Mouse (Mus musculus) ovary, postnatal 14 days (tissue): ENCODE measurements around the gene Nop16.
A peak's percentile ranks its signal among the peaks of the same experiment; 100 is the strongest.
"Not testable (repeated sequence)": the region's sequence is repeated elsewhere in the genome, so short reads cannot be mapped to it uniquely, and the experiment has no call there.

Source experiments
- DNase-seq: peaks from one replicate; pipeline ENCODE4 v3.0.0; 2022; ENCODE audit warnings: low spot score

Gene Nop16

DNA sequence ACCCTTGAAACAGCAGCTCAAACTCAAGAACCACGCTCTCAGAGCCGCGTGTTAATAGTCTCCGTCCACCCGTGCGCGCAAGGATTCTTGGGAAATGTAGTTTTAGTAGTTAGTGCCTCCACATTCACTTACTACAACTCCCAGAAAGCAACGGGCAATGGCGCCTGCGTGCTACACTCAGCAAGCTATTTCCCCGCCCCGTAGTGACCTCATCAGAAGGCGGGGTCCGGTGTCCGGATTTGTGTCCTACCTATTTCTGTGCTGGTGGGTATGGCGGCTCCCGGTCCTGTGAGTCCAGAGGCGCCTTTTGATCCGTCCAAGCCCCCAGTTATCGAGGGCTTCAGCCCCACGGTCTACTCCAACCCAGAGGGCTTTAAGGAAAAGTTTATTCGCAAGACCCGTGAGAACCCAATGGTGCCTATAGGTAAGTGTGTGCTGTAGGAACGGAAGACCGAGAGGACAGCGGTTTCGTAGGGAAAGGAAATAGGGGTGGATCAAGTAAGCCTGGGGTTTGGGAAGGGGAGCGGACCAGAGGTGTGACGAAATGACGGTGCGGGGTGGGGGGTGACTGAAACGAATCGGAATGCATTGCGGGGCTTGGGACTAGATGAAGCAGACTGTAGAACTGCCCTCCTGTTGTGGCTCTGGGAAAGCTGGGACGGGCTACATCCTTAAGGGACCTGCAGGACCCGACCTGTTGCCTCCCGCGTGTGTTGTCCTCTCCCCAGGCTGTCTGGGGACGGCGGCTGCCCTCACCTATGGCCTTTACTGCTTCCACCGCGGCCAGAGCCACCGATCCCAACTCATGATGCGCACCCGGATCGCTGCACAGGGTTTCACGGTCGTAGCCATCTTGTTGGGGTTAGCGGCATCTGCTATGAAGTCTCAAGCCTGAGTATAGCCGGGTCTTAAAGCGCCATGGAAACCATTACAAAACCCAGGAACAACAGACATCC lies at the start of gene Nop16, which contains the start of gene Higd2a:
Gene Nop16, minus strand, starts transcription at position 95 of the 956 bp plus-strand sequence.
Gene Higd2a, plus strand, starts transcription at position 212 of the 956 bp plus-strand sequence.
- peak; percentile 91 for DNase-seq

DNA sequence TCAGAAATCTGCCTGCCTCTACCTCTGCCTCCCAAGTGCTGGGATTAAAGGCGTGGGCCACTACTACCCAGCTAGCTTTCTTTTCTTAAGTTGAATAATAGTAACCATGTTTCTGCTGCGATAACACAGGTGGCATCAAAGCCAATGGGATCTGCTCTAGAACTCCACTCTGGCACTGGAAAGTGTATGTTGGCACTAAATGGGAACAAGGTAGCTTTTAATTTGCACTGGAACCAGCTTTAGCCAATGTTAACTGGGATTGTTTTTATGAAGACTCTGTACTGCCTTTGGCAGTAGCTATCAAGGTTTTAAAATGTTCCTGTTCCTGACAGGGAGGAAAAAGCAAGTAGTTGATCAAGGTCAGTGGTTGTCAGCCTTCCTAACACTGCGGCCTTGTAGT lies 45.1 kb upstream of the Nop16 start:
- no peak for DNase-seq

DNA sequence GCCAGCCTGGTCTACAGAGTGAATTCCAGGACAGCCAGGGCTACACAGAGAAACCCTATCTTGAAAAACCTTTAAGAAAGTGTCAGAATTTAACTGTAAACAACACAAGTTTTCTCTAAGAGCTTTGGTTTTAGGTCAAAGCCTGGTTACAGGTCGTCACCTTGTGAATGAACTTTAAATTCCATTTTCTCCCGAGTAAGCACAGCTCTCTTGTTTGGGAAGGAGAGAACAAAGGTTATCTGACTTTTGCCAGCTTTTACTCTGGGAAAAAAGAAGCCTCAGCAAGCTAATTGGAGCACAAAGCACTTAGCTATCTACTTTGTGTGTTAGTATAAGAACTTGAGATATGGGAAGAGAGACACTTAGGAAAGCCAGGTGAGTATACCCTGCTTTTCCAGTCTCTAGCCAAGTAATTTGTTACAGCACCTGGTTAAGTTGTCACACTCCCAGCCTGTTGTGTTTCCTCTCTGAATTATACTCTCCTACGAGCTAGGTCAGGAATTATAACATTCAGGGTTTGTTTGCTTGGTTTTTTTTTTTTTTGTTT lies 42.9 kb upstream of the Nop16 start:
- DNase-seq: no peak

DNA sequence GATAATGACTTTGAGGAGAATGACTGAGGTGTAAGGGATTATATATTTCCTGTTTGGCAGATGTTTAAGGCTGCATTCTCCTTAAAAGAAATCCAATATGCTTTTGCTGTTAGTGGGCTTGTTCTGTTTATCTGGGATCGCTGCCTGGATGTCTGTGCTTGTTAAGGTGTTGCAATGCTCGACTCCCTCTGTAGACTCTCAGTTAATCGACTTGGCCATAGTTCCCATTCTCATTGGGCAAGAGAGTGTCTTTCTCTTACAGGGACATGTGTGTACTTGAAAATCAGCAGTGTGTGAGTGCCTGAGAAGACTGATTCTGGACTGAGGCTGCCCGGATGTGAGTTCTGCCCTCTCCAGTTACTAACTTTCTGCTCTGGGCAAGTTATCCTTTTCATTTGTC lies 39.2 kb upstream of the Nop16 start:
- DNase-seq: no peak

DNA sequence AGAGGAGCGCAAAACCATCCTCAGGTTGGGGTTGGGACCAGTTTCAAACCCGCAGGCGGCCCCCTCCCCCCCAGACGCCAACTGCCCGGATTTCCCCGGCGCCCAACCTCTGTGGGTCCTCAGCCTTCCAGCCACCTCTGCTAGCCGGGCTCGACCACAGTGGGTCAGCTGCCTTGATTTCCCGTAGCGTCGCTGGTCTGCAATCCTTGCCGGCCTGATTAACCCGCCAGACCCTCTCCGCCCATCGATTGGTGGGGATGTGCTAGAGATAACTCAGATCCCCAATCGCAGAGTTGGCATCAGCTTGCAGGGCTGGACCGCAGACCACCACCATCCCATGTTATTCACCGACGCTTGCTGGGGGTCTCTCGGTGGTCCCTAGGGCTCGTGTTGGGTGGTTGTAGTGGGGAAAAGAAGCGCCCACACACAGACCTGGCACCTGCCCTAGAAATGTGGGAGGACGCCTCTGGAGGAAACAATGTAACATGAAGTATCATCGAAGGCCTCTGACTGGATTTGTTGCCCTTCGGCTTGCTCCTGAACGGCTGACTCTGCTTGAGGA lies 32.2 kb upstream of the Nop16 start:
- peak; percentile 13 for DNase-seq

DNA sequence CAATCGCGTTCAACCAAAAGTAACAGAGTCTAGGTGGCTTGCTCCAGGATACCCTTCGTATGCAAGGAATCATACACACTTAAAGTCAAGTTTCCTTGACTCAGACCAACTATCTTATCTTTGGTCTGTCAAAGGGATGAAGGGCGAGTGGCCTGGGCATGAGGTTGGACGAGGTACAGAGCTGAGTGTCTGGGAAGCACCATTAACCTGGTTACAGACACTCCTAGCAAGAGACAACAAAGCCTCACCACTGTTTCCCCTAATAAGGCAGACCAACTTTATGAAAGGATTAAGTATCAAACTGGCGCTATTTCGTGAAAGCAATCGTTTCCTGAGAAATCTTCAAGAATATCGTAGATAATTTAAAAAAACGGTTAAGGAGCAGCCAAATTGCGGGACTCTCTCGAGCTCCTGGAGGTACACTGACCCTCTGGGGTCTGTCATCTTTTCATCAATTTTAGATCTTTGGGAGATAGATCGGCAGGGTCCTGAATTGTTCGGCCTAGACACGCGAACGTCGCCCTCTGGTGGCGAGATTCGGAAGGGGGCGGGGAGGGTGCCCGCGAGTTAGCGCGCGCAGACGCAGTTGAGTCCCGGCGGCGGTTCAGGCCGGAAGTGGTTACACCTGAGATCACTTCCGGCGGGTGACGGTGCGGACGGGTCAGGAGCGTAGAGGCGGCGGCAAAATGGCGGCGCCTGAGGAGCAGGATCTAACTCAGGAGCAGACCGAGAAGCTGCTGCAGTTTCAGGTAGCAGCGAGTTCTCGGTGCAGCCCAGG lies 31.5 kb upstream of the Nop16 start, which contains the start of gene Faf2:
Gene Faf2, plus strand, starts transcription at position 630 of the 778 bp plus-strand sequence.
- DNase-seq: peak; percentile 98

DNA sequence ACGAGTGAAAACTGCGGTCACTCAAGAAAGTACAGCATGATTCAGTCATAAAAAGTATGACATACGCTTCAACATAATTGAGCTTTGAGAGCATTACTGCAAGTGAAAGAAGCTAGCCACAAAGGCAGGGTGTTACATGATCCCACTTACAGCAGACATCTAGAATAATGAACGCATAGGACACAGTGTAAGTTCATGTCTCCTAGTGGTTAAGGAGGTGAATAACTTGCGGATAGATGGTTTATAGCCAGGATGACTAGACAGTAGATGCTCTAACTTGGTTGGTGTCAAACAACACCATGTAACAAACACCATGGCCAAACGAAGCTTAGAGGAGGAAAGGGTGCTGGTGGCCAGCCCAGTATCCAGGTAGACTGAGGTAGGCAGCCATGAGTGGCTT lies 27.1 kb upstream of the Nop16 start:
- no peak for DNase-seq

DNA sequence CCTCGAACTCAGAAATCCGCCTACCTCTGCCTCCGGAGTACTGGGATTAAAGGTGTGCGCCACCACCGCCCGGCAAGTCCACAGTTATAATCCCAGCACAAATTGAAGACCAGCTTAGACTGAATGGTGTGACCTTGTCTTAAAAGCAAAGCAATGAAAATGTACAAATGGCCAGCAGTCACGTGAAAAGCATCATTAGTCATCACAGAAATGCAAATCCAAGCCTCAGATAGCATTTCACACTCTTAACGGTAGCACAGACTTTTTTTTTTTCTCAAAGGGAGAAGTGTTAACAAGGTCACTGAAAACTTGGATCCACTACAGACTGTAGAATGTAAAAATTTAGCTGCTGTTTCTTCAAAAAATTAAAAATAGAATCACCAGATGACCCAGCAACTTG lies 26.4 kb upstream of the Nop16 start:
- no peak for DNase-seq

DNA sequence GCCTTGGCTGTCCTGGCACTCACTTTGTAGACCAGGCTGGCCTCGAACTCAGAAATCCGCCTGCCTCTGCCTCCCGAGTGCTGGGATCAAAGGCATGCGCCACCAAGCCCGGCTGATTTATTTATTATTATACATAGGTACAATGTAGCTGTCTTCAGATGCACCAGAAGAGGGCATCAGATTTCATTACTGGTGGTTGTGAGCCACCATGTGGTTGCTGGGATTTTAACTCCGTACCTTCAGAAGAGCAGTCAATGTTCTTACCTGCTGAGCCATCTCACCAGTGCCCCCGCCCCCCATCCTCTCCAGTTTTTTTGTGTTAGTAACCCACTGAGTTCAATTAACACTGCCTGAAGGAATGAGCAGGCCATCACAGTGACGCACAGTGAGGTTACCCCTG lies 23.3 kb upstream of the Nop16 start:
- not testable (repeated sequence) for DNase-seq

DNA sequence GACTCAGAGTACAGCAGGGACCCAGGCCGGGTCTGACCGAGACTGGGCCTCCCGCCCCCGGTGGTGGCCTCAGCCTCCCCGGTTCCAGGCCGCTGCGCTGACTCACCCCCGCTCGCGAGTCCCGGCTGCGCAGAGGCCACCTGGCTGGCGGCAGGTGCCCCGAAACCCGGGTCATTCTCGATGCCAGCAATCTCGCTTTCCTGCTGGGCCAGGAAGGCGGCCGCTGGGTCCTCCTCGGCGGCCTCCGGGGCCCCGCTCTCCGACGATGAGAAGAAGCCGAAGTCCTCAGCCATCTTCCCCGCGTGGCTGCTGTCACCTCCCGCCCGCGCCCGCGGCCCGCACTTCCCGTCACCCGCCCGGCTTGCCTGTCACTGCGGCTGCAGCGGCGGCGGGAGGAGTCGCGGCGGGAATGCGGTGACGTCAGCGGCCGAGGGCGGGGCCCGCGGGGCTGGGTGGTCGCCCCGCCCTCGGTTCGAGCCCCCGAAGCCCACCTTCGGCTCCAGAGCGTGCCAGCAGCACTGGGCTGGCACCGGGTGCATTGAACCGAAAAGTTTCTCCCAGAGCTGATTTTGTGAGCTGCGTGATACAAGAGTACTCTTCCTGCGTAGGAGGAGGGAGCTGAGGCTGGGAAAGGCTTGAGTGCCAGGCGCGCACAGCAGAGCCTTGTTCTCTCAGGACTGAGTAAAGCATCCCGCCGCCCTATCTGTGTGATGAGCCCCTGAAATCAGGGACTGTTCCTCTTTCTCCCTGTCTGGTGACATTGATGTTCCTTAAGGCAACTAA lies 21.3 kb upstream of the Nop16 start, which contains the start of gene Cltb:
Gene Cltb, minus strand, starts transcription at position 373 of the 783 bp plus-strand sequence.
- DNase-seq: peak; percentile 80

DNA sequence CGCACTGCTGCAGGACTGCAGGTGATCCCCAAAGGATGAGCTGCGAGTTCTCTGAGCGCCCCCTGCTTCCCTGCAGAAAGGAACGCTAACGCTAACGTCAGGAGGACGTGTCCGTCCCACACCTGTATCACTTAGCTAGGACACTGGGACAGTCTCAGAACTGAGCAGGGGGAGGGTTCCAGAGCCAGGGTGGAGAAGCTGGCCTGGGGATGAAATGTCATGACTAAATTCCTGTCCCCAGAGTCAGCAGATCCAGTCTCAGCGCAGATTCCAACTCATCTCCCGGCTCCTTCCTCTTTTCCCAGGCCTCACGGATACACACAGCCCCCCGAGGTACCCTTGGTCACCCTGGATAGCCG lies 20.7 kb upstream of the Nop16 start:
- no peak for DNase-seq

DNA sequence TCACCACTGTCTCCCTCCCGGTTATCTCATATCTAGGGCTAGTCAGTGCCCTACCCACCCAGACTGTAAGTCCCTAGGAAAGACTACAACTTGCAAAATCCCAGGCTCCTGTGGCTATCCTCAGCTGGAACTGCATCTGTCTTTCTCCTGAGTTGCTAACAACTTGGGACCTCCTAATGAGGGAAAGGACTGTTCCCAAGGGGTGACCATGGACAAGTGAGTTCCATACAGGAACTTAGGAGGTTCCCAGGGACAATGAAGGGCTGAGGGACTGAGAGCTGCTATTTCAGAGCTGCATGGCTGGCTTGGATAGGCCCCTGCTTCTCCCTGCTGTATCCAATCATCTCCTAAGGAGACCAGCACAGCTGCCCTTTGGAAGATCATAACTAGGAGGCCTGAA lies 19.4 kb upstream of the Nop16 start:
- DNase-seq: no peak

DNA sequence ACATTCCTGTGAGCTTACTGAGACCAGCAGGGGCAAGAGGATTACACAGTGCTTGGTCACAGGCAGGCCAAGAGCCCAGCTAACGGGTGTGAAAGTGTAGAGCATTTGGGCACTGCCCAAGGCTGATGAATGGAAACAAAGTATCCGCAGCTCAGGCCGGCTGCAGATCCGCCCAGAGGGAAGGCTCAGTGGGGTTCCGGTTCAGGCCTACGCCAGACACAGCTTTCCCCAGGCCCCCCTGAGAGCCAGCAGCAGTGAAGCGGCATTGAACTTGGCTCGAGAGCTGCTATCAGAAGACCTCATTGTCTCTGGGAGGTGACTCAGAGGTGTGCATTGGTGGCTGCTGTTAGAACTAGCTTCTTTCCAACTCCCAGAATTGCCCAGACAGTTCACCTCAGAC lies 18.8 kb upstream of the Nop16 start:
- DNase-seq: no peak

DNA sequence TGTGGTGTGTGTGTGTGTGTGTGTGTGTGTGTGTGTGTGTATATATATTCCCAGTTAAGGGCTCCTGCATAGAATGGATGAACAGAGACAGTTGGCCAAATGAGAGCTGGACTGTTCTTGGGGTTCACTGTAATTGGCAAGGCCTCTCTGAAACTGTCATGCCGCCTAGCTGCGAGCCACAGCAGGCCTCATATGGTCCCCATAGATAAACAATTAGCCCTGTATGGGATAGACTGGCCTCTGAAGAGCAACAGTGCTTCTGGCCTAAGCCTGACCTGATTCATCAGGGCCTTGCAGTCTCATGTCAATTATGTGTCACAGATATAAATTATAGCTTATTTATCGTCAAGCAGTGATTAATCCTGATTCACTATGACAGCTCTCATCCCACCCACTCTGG lies 18.1 kb upstream of the Nop16 start:
- DNase-seq: no peak

DNA sequence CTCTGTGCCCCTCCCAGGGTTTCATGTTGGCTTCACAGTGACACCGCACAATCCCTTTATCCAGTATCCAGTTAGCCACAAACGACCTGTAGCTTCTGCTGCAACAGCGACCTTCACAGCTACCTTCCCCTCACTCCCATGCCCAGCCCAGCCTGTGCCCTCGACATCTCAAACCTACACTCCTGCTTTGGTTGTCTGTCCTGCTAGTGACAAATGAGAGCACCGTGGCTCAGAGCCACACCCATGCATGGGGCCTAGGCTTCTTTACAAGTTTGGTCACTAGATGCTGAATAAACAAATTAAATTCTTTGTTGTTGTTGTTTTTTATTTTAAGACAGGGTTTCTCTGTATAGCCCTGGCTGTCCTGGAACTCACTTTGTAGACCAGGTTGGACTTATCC lies 17.3 kb upstream of the Nop16 start:
- DNase-seq: no peak

DNA sequence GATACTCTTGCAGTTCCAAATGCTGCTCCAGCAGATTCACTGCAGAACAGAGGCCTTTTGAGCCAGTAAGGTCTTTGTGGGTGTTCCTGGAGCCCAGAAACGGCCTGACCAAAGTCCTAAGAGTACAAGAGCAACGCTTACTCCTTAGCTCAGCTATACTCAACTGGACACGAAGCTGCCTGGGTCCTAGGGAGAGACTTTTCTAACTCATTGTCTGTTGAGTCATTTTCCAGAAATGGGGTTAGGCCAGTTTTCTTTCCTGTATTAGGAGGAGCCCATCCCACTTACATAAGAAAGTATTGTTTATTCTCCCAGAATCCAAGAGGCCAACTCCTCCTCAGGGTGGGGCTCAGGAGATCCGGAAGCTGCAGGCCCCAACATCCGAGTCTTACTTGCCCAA lies 15.5 kb upstream of the Nop16 start:
- no peak for DNase-seq

DNA sequence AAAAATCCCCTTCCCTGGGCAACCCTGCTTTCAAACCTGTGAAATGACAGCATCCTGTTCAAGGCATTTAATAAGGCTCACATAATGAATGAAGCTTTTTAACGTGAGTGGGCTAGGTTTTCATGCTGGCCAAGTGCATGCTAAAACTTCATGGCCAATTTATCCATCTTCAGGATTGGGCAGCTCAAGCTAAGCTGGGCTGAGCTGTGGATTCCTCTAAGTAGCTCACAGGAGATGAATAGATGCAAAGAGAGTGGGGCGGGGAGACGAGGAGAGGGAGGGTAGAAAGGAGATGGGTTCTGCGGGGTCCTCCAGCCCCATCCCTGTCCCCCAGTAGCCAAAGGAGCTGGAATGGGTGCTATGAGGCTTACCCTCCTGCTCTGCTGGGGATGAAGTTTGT lies 14.3 kb upstream of the Nop16 start:
- DNase-seq: no peak

DNA sequence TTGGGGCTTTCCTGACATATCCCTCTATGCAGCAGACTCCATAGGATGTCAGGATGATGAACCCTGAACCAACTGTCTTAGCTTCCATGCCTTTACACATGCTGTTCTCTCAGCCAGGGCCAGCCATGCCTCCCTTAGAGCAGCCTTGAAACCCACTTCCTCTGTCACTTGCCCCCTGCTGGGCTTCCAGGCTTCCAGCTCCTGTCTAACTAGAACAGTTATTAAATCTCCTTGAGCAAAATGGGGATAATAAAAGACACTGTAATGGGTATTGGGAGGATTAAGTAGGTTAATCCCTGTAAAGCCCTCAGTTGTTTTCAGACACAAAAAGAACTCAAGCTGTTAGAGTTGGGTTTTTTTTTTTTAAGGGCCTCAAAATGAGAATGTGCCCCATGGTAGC lies 13.6 kb upstream of the Nop16 start:
- DNase-seq: no peak

DNA sequence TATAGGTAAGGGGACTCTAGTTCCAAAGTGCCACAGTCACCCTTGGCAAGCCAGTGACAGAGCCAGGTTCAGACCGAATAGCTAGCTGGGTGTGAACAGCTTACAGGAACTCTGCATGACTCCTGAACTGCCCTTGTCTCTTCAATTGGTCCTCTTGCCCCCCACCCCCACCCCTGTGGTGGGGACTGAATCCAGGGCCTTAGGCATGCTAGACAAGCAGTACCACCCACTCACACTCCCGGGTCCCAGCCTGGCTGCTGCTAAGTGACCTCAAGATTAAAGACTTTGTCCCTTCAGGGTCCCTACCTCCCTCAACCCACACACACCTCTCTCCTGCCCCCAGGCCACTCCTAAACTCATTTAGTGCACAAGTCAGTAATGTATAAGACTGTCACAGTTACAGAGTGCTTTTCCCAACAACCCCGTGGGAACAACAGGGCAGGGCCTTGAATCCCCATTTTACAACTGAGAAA lies 12.8 kb upstream of the Nop16 start:
- no peak for DNase-seq

DNA sequence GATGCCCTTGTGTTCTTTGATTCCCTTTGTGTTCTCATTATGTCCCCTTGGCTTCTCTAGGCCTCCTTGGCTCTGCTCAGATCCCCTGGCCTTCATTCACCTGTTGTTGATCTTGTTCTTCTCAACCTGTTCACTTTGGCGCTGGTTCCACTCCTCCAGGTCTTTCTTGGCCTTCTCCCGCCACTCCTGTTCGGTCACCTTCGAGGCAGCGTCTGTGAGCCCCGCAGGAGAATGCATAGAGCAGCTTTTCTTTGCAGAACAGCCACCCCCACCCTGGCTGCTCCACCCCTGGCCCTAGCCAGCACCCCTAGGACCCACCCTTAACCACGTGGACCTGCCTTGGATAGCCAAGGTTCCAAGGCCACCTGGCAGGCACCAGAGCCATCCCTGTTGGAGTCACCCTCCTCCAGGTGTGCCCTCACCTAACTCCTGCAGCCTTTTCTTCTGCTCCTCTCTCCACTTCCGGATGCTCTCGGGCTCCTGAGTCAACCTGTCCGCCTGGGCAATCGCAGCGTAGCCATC lies 8.8 kb upstream of the Nop16 start:
- DNase-seq: no peak

DNA sequence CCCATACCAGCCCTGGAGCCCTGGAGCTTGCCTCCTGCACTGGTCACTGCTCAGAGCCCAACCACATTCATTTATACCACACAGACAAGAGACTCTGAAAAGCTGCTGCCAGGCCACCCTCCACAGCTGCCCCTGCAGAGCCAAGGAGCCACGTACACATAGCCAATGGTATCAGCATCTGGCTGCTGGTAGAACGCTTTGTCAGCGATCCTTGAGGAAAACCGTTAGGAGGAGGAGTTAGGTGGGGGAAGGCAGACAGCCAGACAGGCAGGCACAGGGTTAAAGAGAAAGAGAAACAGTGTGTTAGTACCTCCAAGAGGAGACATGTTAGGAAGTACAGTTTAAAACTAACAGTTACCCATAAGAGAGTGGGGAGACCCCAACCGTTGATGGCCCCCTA lies 7.0 kb upstream of the Nop16 start:
- DNase-seq: no peak
